Mouse (Mus musculus) WW6 (cell line): ENCODE results near the gene Gm28171.
"Not testable (repeated sequence)": the region's sequence is repeated elsewhere in the genome, so short reads cannot be mapped to it uniquely, and the experiment has no call there.

Experiments
- DNase-seq: peaks from one replicate; pipeline ENCODE4 v3.0.0-alpha.2; 2013; ENCODE audit warnings: low read depth, low spot score

Gene Gm28171

GRCm38 (mm10) chrY:5793095-5793494 lies at the start of gene Gm28171:
TSS of gene Gm28171 (plus strand) at chrY:5793395.
- not testable (repeated sequence) for DNase-seq
